In the genomic region with DNA sequence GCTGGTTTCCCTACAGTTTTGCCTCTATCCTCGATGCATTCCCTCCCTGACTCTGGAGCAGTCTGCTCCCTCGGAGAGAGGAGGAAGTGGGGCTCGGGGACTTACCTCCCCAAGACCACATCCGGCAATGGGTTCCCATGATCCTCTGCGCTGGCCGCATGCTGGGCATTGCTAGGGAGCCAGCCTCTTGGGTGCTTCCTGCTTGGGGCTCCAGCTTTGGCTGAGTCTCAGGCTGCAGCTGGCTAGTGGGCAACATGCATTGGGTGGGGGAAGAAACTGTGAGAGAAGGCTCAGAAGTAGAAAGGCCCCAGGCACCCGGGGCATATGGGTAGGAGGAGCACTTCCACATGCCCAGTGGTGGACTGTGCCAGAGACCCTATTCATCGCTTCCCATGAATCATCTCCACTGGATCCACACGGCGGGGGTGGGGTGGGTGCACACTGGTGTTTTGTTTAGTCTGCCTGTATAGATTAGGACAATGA, we compare ENCODE assay signal across 9 mouse cellular contexts. TPM values are rescaled to one million over a fixed set of nuclear protein-coding genes. Genes with fewer than 3 reads are reported as not detected.
DNase-seq lines count a peak whose midpoint lies in the region; ATAC-seq and TF ChIP-seq lines count a peak whose summit lies in the region.
"Had no signal": no experiment of that assay in that cellular context is flagged by ENCODE, and none has a peak within 500 bp of the region (broad histone marks: within the 10 kb centered on the region; RNA-seq: fewer than 3 reads in every experiment).

No protein-coding gene starts in this region.

- no peak for DNase-seq in forebrain, embryonic 10.5 days (ENCODE audit: extremely low spot score, low spot score)
- peak; percentile 91 for DNase-seq in CD4-positive, CD25-positive, alpha-beta regulatory T cell, adult 2 months (ENCODE audit: low read depth, low spot score)
- DNase-seq in heart, postnatal 4 days: peak; percentile 46
- DNase-seq in spleen, adult 12 weeks (ENCODE audit: low spot score): peak; percentile 63
- no peak for DNase-seq in frontal cortex, adult 2 months (ENCODE audit: extremely low spot score in 1 of 2, low spot score in 1 of 2)

- H3K27me3 ChIP-seq in forebrain, embryonic 10.5 days (ENCODE audit: poor library complexity, severe bottlenecking): no peaks in the 10 kb centered on the region; the same call in 1 of the 2 replicates
- 0 out of 2 replicates have a peak, but pooled peaks cover 7% of the 10 kb centered on the region for H3K27me3 ChIP-seq in forebrain, embryonic 12.5 days
- no peaks in the 10 kb centered on the region for H3K27me3 ChIP-seq in liver, embryonic 16.5 days (ENCODE audit: control insufficient read depth, insufficient read depth, low read depth, low read length)
- H3K27me3 ChIP-seq: stomach, embryonic 15.5 days had no signal

- H3K9ac ChIP-seq in forebrain, embryonic 12.5 days: no peak overlapping the region
- peak overlapping the region; percentile 23 for H3K9ac ChIP-seq in liver, embryonic 16.5 days (ENCODE audit: low read depth, low read length)
- H3K9ac ChIP-seq: stomach, embryonic 15.5 days had no signal

- no peak overlapping the region for H3K4me3 ChIP-seq in forebrain, embryonic 10.5 days
- no peak overlapping the region for H3K4me3 ChIP-seq in forebrain, embryonic 12.5 days (replicated peaks)
- no peak overlapping the region for H3K4me3 ChIP-seq in cortical plate, adult 2 months (ENCODE audit: insufficient read depth, low read length)
- H3K4me3 ChIP-seq in liver, embryonic 16.5 days (ENCODE audit: low read depth, low read length): peak overlapping the region; percentile 30; the same call in 1 of the 2 replicates
- H3K4me3 ChIP-seq: stomach, embryonic 15.5 days had no signal

- no peaks in the 10 kb centered on the region for H3K36me3 ChIP-seq in forebrain, embryonic 10.5 days (replicated peaks)
- no peaks in the 10 kb centered on the region for H3K36me3 ChIP-seq in forebrain, embryonic 12.5 days (replicated peaks)
- no peaks in the 10 kb centered on the region for H3K36me3 ChIP-seq in liver, embryonic 16.5 days (ENCODE audit: control insufficient read depth, insufficient read depth)
- H3K36me3 ChIP-seq: stomach, embryonic 15.5 days had no signal

- TF ChIP-seq POLR2A in cortical plate, adult 2 months (IDR thresholded peaks at IDR 0.05; ENCODE audit: extremely low read depth, insufficient read depth, low read length): no peak

- WGBS in forebrain, embryonic 10.5 days: 78% methylated on average over 10 of the region's 10 CpGs
- 78% methylated on average over 10 of the region's 10 CpGs for WGBS in forebrain, embryonic 12.5 days
- 25% methylated on average over 10 of the region's 10 CpGs for WGBS in liver, embryonic 16.5 days (ENCODE audit: insufficient replicate concordance)

- H3K27ac ChIP-seq in forebrain, embryonic 10.5 days: peak overlapping the region; percentile 6; the same call in 1 of the 2 replicates
- H3K27ac ChIP-seq in forebrain, embryonic 12.5 days: no peak overlapping the region
- H3K27ac ChIP-seq in cortical plate, adult 2 months (ENCODE audit: insufficient read depth, low read length): 0 out of 2 replicates have a peak overlapping the region, but pooled peaks have one; percentile 3
- peak overlapping the region; percentile 58 for H3K27ac ChIP-seq in liver, embryonic 16.5 days (ENCODE audit: low read length)
- H3K27ac ChIP-seq: stomach, embryonic 15.5 days had no signal

- H3K4me2 ChIP-seq in forebrain, embryonic 12.5 days: no peak overlapping the region
- peak overlapping the region; percentile 50 for H3K4me2 ChIP-seq in liver, embryonic 16.5 days (ENCODE audit: low read depth, low read length)
- H3K4me2 ChIP-seq: stomach, embryonic 15.5 days had no signal

- no peak for ATAC-seq in forebrain, embryonic 12.5 days (ENCODE audit: low FRiP score)
- 0 out of 2 replicates have a peak, but pooled peaks have one; percentile 5 for ATAC-seq in liver, embryonic 16.5 days (ENCODE audit: low read depth)

- no peaks in the 10 kb centered on the region for H3K9me3 ChIP-seq in forebrain, embryonic 10.5 days
- H3K9me3 ChIP-seq in forebrain, embryonic 12.5 days: no peaks in the 10 kb centered on the region
- H3K9me3 ChIP-seq in liver, embryonic 16.5 days (replicated peaks; ENCODE audit: control insufficient read depth, low read length): no peaks in the 10 kb centered on the region
- H3K9me3 ChIP-seq: stomach, embryonic 15.5 days had no signal

- peaks cover 31% of the 10 kb centered on the region for H3K4me1 ChIP-seq in forebrain, embryonic 10.5 days
- H3K4me1 ChIP-seq in forebrain, embryonic 12.5 days: peaks cover 16% of the 10 kb centered on the region
- H3K4me1 ChIP-seq in cortical plate, adult 2 months (ENCODE audit: control insufficient read depth, insufficient read depth, low read length): no peaks in the 10 kb centered on the region
- peaks cover 24% of the 10 kb centered on the region for H3K4me1 ChIP-seq in liver, embryonic 16.5 days (ENCODE audit: control insufficient read depth, low read depth, low read length)

- no peak for TF ChIP-seq CTCF in cortical plate, adult 2 months (IDR thresholded peaks at IDR 0.05; ENCODE audit: extremely low read depth, insufficient read depth, low read length)

RNA-seq across cellular contexts. Expression of gene Slc6a6, which starts 4.7 kb away (rescaled TPM):
- polyA plus RNA-seq in forebrain, embryonic 10.5 days (2016; fragmentation: Nextera tagmentation; extraction: Ambion mirVana): 42.4 and 47.0 TPM in 2 replicates
- 67.6 and 79.0 TPM in 2 replicates for polyA plus RNA-seq in forebrain, embryonic 12.5 days (2016; fragmentation: Nextera tagmentation; extraction: Ambion mirVana)
- 94.9 and 105 TPM in 2 replicates for polyA plus RNA-seq in cortical plate, adult 2 months (2012; rRNA removed)
- total RNA-seq in heart, postnatal 4 days (2021): 100 to 1,000 TPM; 142 to 158 TPM
- 17.1 and 20.5 TPM in 2 replicates for polyA plus RNA-seq in liver, embryonic 16.5 days (2015; fragmentation: Nextera tagmentation; extraction: Ambion mirVana)
- 109 and 123 TPM in 2 replicates for polyA plus RNA-seq in frontal cortex, adult 2 months (2012; rRNA removed)

Comparison
In these comparisons a context has a peak if more than half of its experiments do, and no peak if none do; other contexts are left out.
1. DNase-seq: peak in CD4-positive, CD25-positive, alpha-beta regulatory T cell, adult 2 months (single experiment), heart, postnatal 4 days (single experiment) and spleen, adult 12 weeks (single experiment); none in forebrain, embryonic 10.5 days (single experiment) and frontal cortex, adult 2 months (0 of 2).